Mouse (Mus musculus): ENCODE measurements around the gene Phyhd1. TPM values are rescaled to one million over a fixed set of nuclear protein-coding genes. Genes with fewer than 3 reads are reported as not detected.
A peak's percentile ranks its signal among the peaks of the same experiment; 100 is the strongest.

The Phyhd1 gene
- polyA plus RNA-seq (2016; fragmentation: Nextera tagmentation; extraction: Ambion mirVana), result 5.7 and 6.5 TPM in 2 replicates

- peaks cover 37% of the 10 kb centered on the region for H3K36me3 ChIP-seq
- H3K27ac ChIP-seq (ENCODE audit: poor library complexity, severe bottlenecking), result peak within 1 kb of the TSS; percentile 96
- H3K9ac ChIP-seq, result peak within 1 kb of the TSS; percentile 49
- peak within 1 kb of the TSS; percentile 7; the same call in 1 of the 2 replicates for H3K4me3 ChIP-seq
- 31% methylated on average over 5 of the region's 5 CpGs for WGBS
- ATAC-seq (ENCODE audit: insufficient number of reproducible peaks, low FRiP score), result peak; percentile 53; the same call in 1 of the 2 replicates
- H3K4me2 ChIP-seq, result peak within 1 kb of the TSS; percentile 37
- H3K4me1 ChIP-seq (replicated peaks), result peaks cover 55% of the 10 kb centered on the region
- no peaks in the 10 kb centered on the region for H3K9me3 ChIP-seq (replicated peaks)
- H3K27me3 ChIP-seq (replicated peaks), result no peaks in the 10 kb centered on the region
These were observed at the start of gene Phyhd1 for GRCm38 (mm10) chr2:30265767-30266253. Gene Phyhd1 (plus strand): TSS chr2:30266203.

GRCm38 (mm10) chr2:30216293-30216692, 49.7 kb upstream of the Phyhd1 start:
- Histone ChIP-seq H3K4me1 (replicated peaks) (no peaks in the 10 kb centered on the region), H3K36me3 (no peaks in the 10 kb centered on the region), H3K27ac (ENCODE audit: poor library complexity, severe bottlenecking) (no peak overlapping the region), H3K27me3 (replicated peaks) (no peaks in the 10 kb centered on the region), H3K4me2 (no peak overlapping the region), H3K9me3 (replicated peaks) (peaks cover 6% of the 10 kb centered on the region; the same call in 1 of the 2 replicates), H3K9ac (no peak overlapping the region), H3K4me3 (no peak overlapping the region)
- 89% methylated on average over 5 of the region's 5 CpGs for WGBS
- ATAC-seq (ENCODE audit: insufficient number of reproducible peaks, low FRiP score), result no peak

DNA sequence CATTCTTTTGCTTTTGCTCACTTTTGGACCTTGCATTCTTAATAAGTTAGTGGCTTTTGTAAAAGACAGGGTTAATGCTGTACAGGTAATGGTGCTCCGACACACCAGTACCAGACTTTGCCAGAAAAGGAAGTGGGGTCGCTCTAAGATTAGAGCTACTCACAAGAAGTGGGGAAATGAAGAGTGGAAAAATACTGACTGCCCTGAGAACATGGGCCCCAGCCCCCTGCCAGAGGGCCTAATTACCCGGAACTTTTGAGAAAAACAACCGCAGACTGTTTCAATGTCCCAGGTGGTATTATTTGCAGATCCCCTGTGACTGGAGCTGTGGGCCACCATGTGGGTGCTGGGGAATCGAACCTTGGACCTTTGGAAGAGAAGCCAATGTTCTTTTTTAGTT, 30.4 kb upstream of the Phyhd1 start:
- Histone ChIP-seq H3K4me2 (no peak overlapping the region), H3K4me3 (no peak overlapping the region), H3K36me3 (peaks cover 3% of the 10 kb centered on the region), H3K4me1 (replicated peaks) (peaks cover 27% of the 10 kb centered on the region), H3K27ac (ENCODE audit: poor library complexity, severe bottlenecking) (no peak overlapping the region), H3K9me3 (replicated peaks) (peaks cover 19% of the 10 kb centered on the region), H3K9ac (no peak overlapping the region), H3K27me3 (replicated peaks) (no peaks in the 10 kb centered on the region)
- 75% methylated on average over 5 of the region's 5 CpGs for WGBS
- no peak for ATAC-seq (ENCODE audit: insufficient number of reproducible peaks, low FRiP score)

DNA sequence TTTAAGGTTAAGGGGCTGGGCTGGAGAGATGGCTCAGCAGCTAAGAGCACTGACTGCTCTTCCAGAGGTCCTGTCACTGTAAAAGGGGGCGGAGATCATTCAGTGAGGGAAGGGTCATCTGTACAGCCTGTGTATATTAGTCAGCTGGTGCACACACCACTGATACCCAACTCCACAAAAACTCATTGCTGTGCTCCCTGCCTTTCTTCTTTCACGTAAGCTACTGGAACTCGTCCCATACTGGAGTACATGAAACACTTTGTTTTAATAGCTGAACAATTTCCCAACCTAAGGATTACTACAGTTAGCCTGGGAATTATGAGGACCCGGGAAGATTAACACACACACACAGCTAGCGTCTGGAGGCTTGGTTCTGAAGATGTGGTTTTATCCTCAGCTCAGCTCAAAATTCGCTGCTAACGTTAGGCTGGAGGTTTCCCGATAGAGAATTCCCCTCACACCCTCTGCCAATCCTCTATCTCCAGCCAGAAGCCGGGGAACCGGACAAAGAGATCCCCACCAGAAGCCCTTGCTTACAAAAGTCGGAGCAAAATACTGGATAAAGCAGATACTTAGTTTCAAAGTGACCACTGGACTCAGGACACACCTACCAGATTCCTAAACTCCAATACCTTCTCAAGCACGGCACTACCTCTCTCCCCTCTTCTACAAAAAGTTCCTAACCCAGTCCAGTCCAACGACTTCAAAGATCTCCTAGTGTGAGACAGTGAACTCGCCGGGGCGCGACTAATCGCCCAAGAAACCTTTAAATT, 29.4 kb upstream of the Phyhd1 start:
- H3K9ac ChIP-seq, result peak overlapping the region; percentile 75
- peaks cover 38% of the 10 kb centered on the region for H3K4me1 ChIP-seq (replicated peaks)
- peak overlapping the region; percentile 89 for H3K4me2 ChIP-seq
- H3K9me3 ChIP-seq (replicated peaks), result peaks cover 9% of the 10 kb centered on the region; the same call in 1 of the 2 replicates
- H3K36me3 ChIP-seq, result peaks cover 13% of the 10 kb centered on the region
- ATAC-seq (ENCODE audit: insufficient number of reproducible peaks, low FRiP score), result no peak
- 3% methylated on average over 18 of the region's 18 CpGs for WGBS
- peak overlapping the region; percentile 92 for H3K4me3 ChIP-seq
- H3K27ac ChIP-seq (ENCODE audit: poor library complexity, severe bottlenecking), result peak overlapping the region; percentile 80
- no peaks in the 10 kb centered on the region for H3K27me3 ChIP-seq (replicated peaks)

- H3K36me3 ChIP-seq, result peaks cover 21% of the 10 kb centered on the region
- WGBS, result 1% methylated on average over 57 of the region's 67 CpGs
- peak within 1 kb of the TSS; percentile 90 for H3K27ac ChIP-seq (ENCODE audit: poor library complexity, severe bottlenecking)
- peak; percentile 93 for ATAC-seq (ENCODE audit: insufficient number of reproducible peaks, low FRiP score)
- H3K4me3 ChIP-seq, result peak within 1 kb of the TSS; percentile 92
- peak within 1 kb of the TSS; percentile 97 for H3K9ac ChIP-seq
- H3K4me2 ChIP-seq, result peak within 1 kb of the TSS; percentile 89
- H3K9me3 ChIP-seq (replicated peaks), result 0 out of 2 replicates have a peak, but pooled peaks cover 4% of the 10 kb centered on the region
- H3K27me3 ChIP-seq (replicated peaks), result no peaks in the 10 kb centered on the region
- H3K4me1 ChIP-seq (replicated peaks), result peaks cover 45% of the 10 kb centered on the region
These were observed 28.7 kb upstream of the Phyhd1 start, which contains the start of gene Lrrc8a for GRCm38 (mm10) chr2:30237199-30237880. Gene Lrrc8a (plus strand): TSS chr2:30237715.

GRCm38 (mm10) chr2:30237881-30238280, 28.1 kb upstream of the Phyhd1 start:
- H3K27me3 ChIP-seq (replicated peaks), result no peaks in the 10 kb centered on the region
- under 1% methylated on average over 38 of the region's 42 CpGs for WGBS
- H3K27ac ChIP-seq (ENCODE audit: poor library complexity, severe bottlenecking), result peak overlapping the region; percentile 90
- ATAC-seq (ENCODE audit: insufficient number of reproducible peaks, low FRiP score), result peak; percentile 85
- peaks cover 26% of the 10 kb centered on the region for H3K36me3 ChIP-seq
- H3K4me3 ChIP-seq, result peak overlapping the region; percentile 92
- peak overlapping the region; percentile 97 for H3K9ac ChIP-seq
- peak overlapping the region; percentile 89 for H3K4me2 ChIP-seq
- peaks cover 50% of the 10 kb centered on the region for H3K4me1 ChIP-seq (replicated peaks)
- 0 out of 2 replicates have a peak, but pooled peaks cover 3% of the 10 kb centered on the region for H3K9me3 ChIP-seq (replicated peaks)

GRCm38 (mm10) chr2:30238906-30239465, 27.0 kb upstream of the Phyhd1 start:
- peak overlapping the region; percentile 97 for H3K9ac ChIP-seq
- no peaks in the 10 kb centered on the region for H3K9me3 ChIP-seq (replicated peaks)
- peaks cover 52% of the 10 kb centered on the region for H3K4me1 ChIP-seq (replicated peaks)
- no peaks in the 10 kb centered on the region for H3K27me3 ChIP-seq (replicated peaks)
- 59% methylated on average over 3 of the region's 3 CpGs for WGBS
- ATAC-seq (ENCODE audit: insufficient number of reproducible peaks, low FRiP score), result no peak
- peaks cover 37% of the 10 kb centered on the region for H3K36me3 ChIP-seq
- peak overlapping the region; percentile 92 for H3K4me3 ChIP-seq
- H3K27ac ChIP-seq (ENCODE audit: poor library complexity, severe bottlenecking), result peak overlapping the region; percentile 90
- H3K4me2 ChIP-seq, result peak overlapping the region; percentile 89

GRCm38 (mm10) chr2:30239777-30240176, 26.2 kb upstream of the Phyhd1 start:
- Histone ChIP-seq H3K27me3 (replicated peaks) (no peaks in the 10 kb centered on the region), H3K4me3 (peak overlapping the region; percentile 92), H3K27ac (ENCODE audit: poor library complexity, severe bottlenecking) (peak overlapping the region; percentile 90), H3K9ac (peak overlapping the region; percentile 97), H3K9me3 (replicated peaks) (no peaks in the 10 kb centered on the region), H3K4me2 (peak overlapping the region; percentile 89), H3K4me1 (replicated peaks) (peaks cover 53% of the 10 kb centered on the region), H3K36me3 (peaks cover 44% of the 10 kb centered on the region)
- 22% methylated on average over 4 of the region's 4 CpGs for WGBS
- ATAC-seq (ENCODE audit: insufficient number of reproducible peaks, low FRiP score), result peak; percentile 49

- 63% methylated on average over 2 of the region's 2 CpGs for WGBS
- Histone ChIP-seq H3K9me3 (replicated peaks) (no peaks in the 10 kb centered on the region), H3K27ac (ENCODE audit: poor library complexity, severe bottlenecking) (peak within 1 kb of the TSS; percentile 90), H3K4me3 (peak within 1 kb of the TSS; percentile 92), H3K4me2 (peak within 1 kb of the TSS; percentile 89), H3K4me1 (replicated peaks) (peaks cover 57% of the 10 kb centered on the region), H3K27me3 (replicated peaks) (no peaks in the 10 kb centered on the region), H3K36me3 (peaks cover 49% of the 10 kb centered on the region), H3K9ac (peak within 1 kb of the TSS; percentile 97)
- ATAC-seq (ENCODE audit: insufficient number of reproducible peaks, low FRiP score), result no peak
These were observed 25.7 kb upstream of the Phyhd1 start, which contains the start of gene Gm28035 for GRCm38 (mm10) chr2:30240267-30240666. Gene Gm28035 (plus strand): TSS chr2:30240567.

DNA sequence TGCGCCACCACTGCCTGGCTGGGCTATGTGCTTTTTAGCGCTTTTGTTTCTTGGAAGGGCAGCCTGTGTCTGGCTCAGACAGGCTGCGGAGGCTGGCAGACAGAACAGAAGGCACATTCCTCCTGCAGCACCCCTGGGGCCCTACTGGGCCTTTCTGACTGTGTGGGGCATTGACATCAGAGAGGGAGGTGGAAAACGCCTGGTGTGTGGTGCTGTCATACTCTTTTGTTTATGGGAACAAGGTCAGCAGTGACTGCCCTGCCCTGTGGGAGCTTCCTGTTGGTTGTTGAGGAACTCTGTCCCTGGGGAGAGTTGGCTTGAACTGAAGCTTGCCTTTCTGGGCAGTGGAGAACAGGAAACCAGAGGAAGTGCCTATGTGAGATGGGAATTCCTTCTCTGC, 23.5 kb upstream of the Phyhd1 start:
- Histone ChIP-seq H3K9ac (peak overlapping the region; percentile 46; the same call in 1 of the 2 replicates), H3K36me3 (peaks cover 62% of the 10 kb centered on the region), H3K9me3 (replicated peaks) (no peaks in the 10 kb centered on the region), H3K4me2 (no peak overlapping the region), H3K27ac (ENCODE audit: poor library complexity, severe bottlenecking) (peak overlapping the region; percentile 79), H3K4me3 (no peak overlapping the region), H3K4me1 (replicated peaks) (peaks cover 55% of the 10 kb centered on the region), H3K27me3 (replicated peaks) (no peaks in the 10 kb centered on the region)
- 43% methylated on average over 4 of the region's 4 CpGs for WGBS
- ATAC-seq (ENCODE audit: insufficient number of reproducible peaks, low FRiP score), result no peak
